In genomic region chr13:92491923-92492322, GRCm38 (mm10) we compare ENCODE assay signal across 20 mouse cellular contexts. TPM values are rescaled to one million over a fixed set of nuclear protein-coding genes. Genes with fewer than 3 reads are reported as not detected.
A peak's percentile ranks its signal among the peaks of the same experiment; 100 is the strongest.
DNase-seq lines count a peak whose midpoint lies in the region; ATAC-seq and TF ChIP-seq lines count a peak whose summit lies in the region.
"Had no signal": no experiment of that assay in that cellular context is flagged by ENCODE, and none has a peak within 500 bp of the region (broad histone marks: within the 10 kb centered on the region; RNA-seq: fewer than 3 reads in every experiment).

No protein-coding gene starts in this region.

- WGBS in kidney, adult 2 months, result 44% methylated on average over 1 of the region's 1 CpGs
- 74% methylated on average over 1 of the region's 1 CpGs for WGBS in kidney, embryonic 16.5 days

- no peaks in the 10 kb centered on the region for H3K9me3 ChIP-seq in kidney, embryonic 16.5 days (ENCODE audit: low read length)
- H3K9me3 ChIP-seq: embryonic facial prominence, embryonic 10.5 days; embryonic facial prominence, embryonic 12.5 days; forebrain, embryonic 13.5 days; forebrain, embryonic 15.5 days had no signal

- peak; percentile 51 for DNase-seq in kidney, adult 2 months
- DNase-seq in kidney, postnatal 10 days, result no peak
- peak; percentile 10 for DNase-seq in kidney, postnatal 14 days
- peak; percentile 31 for DNase-seq in ZHBTc4 (ENCODE audit: low read depth, low spot score)
- DNase-seq in adrenal gland, postnatal 4 days (ENCODE audit: low spot score in 2 of 2), result no peak
- DNase-seq: adrenal gland, adult 2 months; adrenal gland, postnatal 10 days; adrenal gland, postnatal 25 days; cerebellum, adult 11-12 months; cerebellum, adult 2 months; cerebellum, adult 9-10 months; cerebellum, postnatal 10 days; cerebellum, postnatal 25 days; forebrain, postnatal 0 days had no signal

- ATAC-seq in kidney, embryonic 16.5 days (ENCODE audit: low FRiP score, low TSS enrichment), result no peak
- ATAC-seq: forebrain, embryonic 13.5 days; forebrain, embryonic 15.5 days; forebrain, postnatal 0 days had no signal

- H3K4me1 ChIP-seq in kidney, adult 2 months (ENCODE audit: control insufficient read depth, insufficient read depth, low read length), result peaks cover 7% of the 10 kb centered on the region
- no peaks in the 10 kb centered on the region for H3K4me1 ChIP-seq in kidney, embryonic 16.5 days (ENCODE audit: insufficient read depth, low read length)
- H3K4me1 ChIP-seq: embryonic facial prominence, embryonic 10.5 days; embryonic facial prominence, embryonic 12.5 days; forebrain, embryonic 13.5 days; forebrain, embryonic 15.5 days had no signal

- no peak overlapping the region for H3K9ac ChIP-seq in kidney, embryonic 16.5 days (replicated peaks; ENCODE audit: low read length)
- H3K9ac ChIP-seq: embryonic facial prominence, embryonic 12.5 days; forebrain, embryonic 13.5 days; forebrain, embryonic 15.5 days; forebrain, postnatal 0 days had no signal

- no peak for TF ChIP-seq POLR2A in kidney, adult 2 months (IDR thresholded peaks at IDR 0.05; ENCODE audit: low read depth, low read length)

- no peak overlapping the region for H3K4me2 ChIP-seq in kidney, embryonic 16.5 days (replicated peaks; ENCODE audit: low read depth, low read length)
- H3K4me2 ChIP-seq: embryonic facial prominence, embryonic 12.5 days; forebrain, embryonic 13.5 days; forebrain, embryonic 15.5 days had no signal

- no peaks in the 10 kb centered on the region for H3K27me3 ChIP-seq in kidney, adult 2 months (replicated peaks; ENCODE audit: control insufficient read depth, insufficient read depth, low read length)
- no peaks in the 10 kb centered on the region for H3K27me3 ChIP-seq in kidney, embryonic 16.5 days (ENCODE audit: insufficient read depth, low read length)
- H3K27me3 ChIP-seq: embryonic facial prominence, embryonic 12.5 days; forebrain, embryonic 13.5 days; forebrain, embryonic 15.5 days had no signal

- no peaks in the 10 kb centered on the region; the same call in none of the 2 replicates for H3K36me3 ChIP-seq in kidney, adult 2 months (ENCODE audit: control insufficient read depth, insufficient read depth, low read length)
- peaks cover 20% of the 10 kb centered on the region for H3K36me3 ChIP-seq in kidney, embryonic 16.5 days (ENCODE audit: insufficient read depth, low read length)

- peak overlapping the region; percentile 71 for H3K27ac ChIP-seq in kidney, adult 2 months (ENCODE audit: insufficient read depth, low read depth, low read length)
- no peak overlapping the region for H3K27ac ChIP-seq in kidney, embryonic 16.5 days (ENCODE audit: low read length)
- H3K27ac ChIP-seq: embryonic facial prominence, embryonic 10.5 days; embryonic facial prominence, embryonic 12.5 days; forebrain, embryonic 13.5 days; forebrain, embryonic 15.5 days had no signal

- no peak for TF ChIP-seq CTCF in kidney, adult 2 months (conservative IDR thresholded peaks at IDR 0.05; ENCODE audit: insufficient read depth, insufficient read length, low read depth, low read length)

- no peak overlapping the region for H3K4me3 ChIP-seq in kidney, adult 2 months (ENCODE audit: insufficient read depth, low read depth, low read length)
- no peak overlapping the region for H3K4me3 ChIP-seq in kidney, embryonic 16.5 days (ENCODE audit: low read length)
- H3K4me3 ChIP-seq: embryonic facial prominence, embryonic 10.5 days; embryonic facial prominence, embryonic 12.5 days; forebrain, embryonic 13.5 days; forebrain, embryonic 15.5 days had no signal

RNA-seq across cellular contexts. Expression of gene Fam151b, which starts 8.1 kb away (rescaled TPM):
- polyA plus RNA-seq in kidney, adult 2 months (2012; rRNA removed), result 4.6 and 5.1 TPM in 2 replicates
- polyA plus RNA-seq in kidney, embryonic 16.5 days (2015; fragmentation: Nextera tagmentation; extraction: Ambion mirVana), result 0.17 and 0.24 TPM in 2 replicates
- total RNA-seq in adrenal gland, postnatal 4 days (2021), result 1 to 10 TPM; 5.8 to 7.7 TPM
- polyA plus RNA-seq: embryonic facial prominence, embryonic 12.5 days; forebrain, embryonic 11.5 days; forebrain, postnatal 0 days had no signal

RNA-seq across cellular contexts. Expression of gene Zfyve16, which starts 38.7 kb away (rescaled TPM):
- polyA plus RNA-seq in kidney, adult 2 months (2012; rRNA removed), result 4.7 and 5.1 TPM in 2 replicates
- 12.1 and 13.6 TPM in 2 replicates for polyA plus RNA-seq in kidney, embryonic 16.5 days (2015; fragmentation: Nextera tagmentation; extraction: Ambion mirVana)
- total RNA-seq in adrenal gland, postnatal 4 days (2021), result 10 to 100 TPM; 24.6 to 27.5 TPM

Comparison
In these comparisons a context has a peak if more than half of its experiments do, and no peak if none do; other contexts are left out.
1. DNase-seq: peak in kidney, adult 2 months (single experiment), kidney, postnatal 14 days (single experiment) and ZHBTc4 (single experiment); none in kidney, postnatal 10 days (single experiment) and adrenal gland, postnatal 4 days (0 of 2).